Mouse (Mus musculus): ENCODE measurements around the gene St5.
A peak's percentile ranks its signal among the peaks of the same experiment; 100 is the strongest.

St5 gene

DNA sequence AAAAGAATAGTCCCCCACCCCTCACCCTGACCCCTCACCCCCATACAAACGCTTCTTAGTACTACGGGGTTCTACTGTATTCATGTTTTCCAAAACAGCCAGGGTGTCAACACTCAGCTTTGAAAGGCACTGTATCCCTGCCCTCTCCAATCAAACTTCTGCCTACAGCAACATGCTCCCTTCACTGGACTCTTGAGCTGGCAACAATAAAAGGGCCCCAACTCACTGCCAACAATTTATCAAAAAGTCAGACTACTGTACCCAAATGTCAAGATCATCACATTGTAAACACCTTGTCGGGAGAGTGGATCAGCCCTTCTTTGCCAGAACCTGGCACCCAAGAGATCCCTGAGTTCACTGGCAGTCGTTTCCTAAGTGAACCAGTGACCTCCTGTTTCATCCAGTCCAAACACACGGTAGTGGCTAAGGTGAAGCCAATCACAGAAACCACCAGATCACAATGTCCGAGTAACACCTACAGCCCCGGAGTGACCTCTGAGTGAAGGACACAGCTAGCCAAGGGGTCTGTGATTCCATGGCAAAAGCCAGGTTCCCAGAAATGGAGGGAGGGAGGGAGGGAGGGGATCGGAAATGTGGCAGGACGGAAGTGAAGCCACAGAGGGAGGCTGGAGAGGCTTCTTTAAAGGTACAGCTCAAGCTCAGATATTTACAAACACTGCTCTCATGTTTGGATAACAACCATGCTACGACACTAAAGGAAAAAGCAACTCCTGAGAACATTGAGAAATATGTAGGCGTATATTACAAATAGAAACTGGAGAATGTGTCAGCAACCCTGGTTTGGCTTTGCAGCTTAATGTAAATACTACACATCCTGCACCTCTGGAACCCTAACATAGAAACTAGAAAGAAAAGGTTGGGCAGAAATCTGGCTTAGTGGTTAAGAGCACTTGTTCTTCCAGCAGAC, 136.3 kb downstream of the St5 start:
- no peak for DNase-seq (ENCODE audit: low read depth, low spot score)

DNA sequence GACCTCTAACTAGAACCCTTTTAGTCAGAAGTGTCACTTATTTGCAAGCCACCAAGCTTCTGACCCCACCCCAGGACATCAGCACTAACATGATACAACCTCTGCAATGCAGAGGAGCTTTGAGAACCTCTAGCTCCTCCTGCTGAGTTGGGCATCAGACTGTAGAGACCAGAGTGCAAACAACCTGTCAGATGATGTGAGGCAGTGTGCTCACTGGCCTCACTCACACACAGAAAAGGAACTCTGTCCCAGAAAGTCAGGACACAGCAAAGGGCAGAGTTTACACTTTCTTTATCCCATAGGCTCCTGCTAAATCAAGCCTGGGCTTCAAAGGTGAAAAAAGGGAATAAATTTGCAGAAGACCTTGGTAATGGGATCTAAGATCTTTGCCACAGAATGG, 137.1 kb downstream of the St5 start:
- no peak for DNase-seq (ENCODE audit: low read depth, low spot score)

DNA sequence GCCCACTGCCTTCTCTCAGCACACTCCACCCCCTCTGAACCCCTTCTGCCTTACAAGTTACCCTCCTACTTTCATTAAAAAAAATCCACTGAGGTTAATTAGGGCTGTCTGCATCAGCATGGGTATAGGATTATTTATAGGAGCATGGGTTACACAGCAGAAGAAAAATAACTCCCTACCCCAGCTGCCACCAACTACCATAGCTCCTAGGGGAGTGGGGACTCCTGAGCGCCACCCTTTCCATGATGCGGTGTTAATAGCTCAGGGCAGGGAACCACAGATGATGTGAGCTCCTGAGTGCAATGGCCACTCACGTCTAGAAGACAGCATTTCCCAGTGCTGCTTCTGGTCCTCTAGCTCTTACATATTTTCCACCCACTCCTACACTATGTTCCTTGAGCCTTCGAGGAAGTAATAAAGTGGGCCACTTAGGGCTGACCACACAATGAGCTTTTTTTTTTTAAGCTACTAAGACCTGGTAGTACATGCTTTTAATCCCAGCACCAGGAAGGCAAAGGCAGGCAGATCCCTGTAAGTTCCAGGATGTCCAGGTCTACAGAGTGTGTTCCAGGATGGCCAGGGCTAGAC, 139.5 kb downstream of the St5 start:
- DNase-seq (ENCODE audit: low read depth, low spot score): no peak

DNA sequence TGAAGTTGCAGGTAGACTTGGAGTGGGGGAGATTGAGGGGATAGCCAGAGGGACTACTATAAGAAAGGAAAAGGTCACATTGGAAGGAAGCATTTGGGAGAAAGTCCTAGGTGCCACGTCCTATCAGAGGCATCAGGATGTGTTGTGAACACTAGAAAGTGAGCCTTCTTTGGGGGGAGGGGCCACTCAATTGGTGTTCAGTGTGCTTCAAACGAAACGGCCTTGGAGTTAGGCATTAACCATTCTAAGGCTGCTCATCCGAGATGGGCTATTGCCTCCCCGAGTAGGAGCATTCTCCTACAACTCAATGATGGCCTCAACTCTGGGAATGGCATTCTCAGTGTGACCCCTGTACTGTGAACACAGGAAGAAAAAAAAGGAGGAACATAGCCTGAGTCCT, 140.7 kb downstream of the St5 start:
- DNase-seq (ENCODE audit: low read depth, low spot score): no peak

DNA sequence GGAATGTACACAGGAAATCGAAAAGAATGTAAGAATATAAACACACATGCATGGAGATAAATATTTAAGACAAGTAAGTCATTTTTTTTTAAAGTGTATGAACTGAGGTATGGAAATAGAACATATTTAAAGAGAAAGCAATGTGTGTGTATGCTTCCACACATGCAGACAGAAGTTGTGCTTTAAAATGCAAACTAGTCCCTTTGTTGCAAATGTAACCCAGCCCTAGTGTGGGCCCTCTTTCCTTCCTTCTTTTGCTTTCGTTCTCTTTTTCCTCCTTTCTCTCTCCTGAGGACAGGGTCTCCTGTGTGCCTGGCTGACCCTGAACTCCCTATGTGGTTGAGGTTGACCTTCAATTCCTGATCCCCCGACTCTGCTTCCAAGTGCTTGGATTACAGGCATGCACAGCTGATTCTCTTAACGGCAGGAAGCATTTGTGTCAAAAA, 141.2 kb downstream of the St5 start:
- DNase-seq (ENCODE audit: low read depth, low spot score): no peak

DNA sequence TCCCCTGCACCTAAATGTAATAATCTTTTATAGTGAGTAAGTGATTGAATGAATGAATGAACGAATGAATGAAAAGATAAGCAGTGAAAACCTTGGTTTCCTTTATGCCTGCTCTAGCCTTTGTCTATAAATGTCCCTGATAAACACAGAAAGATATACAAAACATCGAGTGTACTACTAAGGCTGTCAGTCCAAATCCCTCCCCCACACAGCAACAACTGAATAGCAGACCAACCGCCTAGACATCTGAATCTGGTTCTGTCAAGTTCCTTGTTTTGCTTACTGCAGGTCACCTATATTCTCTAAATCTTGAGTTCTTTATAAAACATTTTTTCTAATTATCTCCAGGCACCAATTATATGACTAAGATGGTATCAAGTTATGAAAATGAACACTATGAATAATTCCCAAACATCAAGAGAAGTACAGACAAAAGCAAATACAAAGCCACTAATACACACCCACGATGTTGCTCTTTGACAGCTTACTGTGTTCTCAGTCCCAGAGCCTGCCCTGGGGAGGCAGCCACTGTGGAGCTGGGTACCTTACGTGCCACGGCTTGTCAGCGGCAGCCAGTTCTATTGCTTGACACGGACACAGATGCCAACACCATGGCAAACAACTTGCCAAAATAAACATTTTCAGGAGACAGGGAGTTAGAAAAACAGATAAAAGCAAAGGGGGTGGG, 141.8 kb downstream of the St5 start:
- DNase-seq (ENCODE audit: low read depth, low spot score): no peak

DNA sequence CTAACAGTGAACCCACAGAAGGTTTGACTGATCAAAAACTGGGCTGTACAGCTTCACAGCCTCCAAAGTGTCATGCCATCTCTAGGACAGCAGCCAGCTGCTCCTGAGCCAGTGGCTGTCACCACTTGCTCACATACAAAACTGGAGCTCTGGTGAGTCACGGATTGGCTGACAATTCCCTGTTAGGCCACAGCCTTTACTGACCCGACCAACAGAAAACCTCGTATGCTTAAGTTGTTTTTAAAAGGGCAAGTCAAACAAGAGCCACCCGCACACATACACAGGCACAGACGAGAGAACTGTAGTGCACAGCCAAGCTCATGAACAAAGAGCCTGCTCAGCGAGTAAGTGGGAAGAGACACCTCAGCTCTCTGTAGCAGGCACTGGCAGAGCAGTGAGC, 143.9 kb downstream of the St5 start:
- DNase-seq (ENCODE audit: low read depth, low spot score): peak; percentile 87

DNA sequence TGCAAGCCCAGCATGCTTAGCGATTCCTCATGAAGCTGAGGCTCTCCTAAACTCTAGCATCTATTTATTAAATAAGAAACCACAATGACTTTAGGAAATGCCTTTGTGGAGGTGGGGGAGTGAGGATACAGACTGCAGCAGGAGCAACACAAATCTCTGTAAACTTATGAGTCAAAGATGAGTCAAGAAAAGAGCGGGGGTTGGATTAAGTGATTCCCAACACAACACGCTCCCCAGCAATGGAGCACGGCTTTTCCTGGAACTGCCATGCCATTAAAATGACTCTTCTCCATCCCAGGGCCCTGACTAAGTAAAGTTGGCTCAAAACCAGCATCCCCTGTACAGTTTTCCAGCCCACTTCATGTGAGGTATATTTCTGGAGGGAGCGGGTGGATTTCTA, 156.7 kb downstream of the St5 start:
- peak; percentile 77 for DNase-seq (ENCODE audit: low read depth, low spot score)

DNA sequence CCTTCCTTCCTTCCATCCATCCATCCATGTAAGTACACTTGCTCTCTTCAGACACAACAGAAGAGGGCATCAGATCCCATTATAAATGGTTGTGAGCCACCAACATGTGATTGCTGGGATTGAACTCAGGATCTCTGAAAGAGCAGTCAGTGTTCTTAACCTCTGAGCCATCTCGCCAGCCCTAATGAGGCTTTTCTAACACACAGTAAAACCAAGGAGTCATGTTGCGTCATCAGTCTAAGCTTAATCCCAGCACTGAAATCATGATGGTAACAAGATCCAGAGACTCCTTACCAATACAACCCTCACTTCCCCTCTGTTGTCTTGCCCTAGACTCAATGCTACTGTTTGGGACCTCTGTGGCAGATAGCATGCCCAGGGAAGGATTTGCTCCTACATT, 157.2 kb downstream of the St5 start:
- DNase-seq (ENCODE audit: low read depth, low spot score): no peak

DNA sequence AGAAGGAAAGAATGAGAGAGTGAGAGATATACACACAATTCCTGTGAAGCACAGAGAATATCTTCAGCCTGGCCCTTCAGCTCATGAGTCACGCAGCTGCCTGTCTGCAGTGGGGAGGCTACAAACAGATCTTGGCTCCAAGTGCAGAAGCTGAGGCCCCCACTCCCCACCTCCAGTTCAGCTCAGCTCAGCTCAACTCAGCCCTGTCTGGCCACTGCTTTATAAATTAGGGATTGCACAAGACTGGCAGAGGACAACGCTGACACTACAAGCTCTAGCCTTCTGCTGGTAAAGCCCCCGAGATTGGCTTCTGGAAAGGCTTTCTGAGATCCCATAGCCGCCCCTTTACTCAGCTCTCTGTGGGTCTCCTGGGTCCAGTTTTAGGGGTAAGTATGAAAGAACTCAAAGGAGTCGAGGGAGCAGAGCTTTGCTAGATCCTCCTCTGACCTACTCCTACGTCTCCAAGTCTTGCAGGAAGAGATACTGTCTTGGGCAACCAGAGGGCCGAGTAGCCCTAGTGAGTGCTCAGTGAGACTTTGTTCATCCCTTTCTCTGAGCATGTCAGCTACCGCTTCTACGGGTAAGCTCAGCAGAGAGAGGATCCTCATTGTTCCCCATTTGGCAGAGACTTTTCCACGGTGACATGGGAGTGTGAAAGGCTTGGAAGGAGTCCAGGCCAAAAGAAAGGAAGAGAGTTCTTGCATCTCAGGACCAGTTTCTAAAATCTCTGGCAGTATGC, 158.0 kb downstream of the St5 start:
- DNase-seq (ENCODE audit: low read depth, low spot score): peak; percentile 62

DNA sequence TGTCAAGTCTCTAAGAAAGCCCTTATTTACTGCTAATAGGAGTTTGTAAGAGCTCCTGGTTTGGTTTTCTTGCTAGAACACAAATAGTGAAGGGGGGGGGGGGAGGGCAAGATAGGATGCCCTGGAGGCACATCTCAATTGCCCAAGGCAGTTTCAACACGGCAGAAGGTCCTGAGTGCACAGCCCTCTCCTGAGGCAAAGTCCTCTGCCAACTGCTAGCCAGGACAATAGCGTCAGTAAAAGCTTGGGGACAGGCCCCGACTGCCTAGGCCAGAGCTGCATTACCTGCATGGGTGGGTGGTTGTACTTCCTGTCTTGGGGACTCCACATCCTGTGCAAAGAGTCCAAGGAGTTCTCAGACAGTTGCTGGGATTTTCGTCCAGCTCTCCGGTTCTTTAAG, 158.6 kb downstream of the St5 start:
- DNase-seq (ENCODE audit: low read depth, low spot score): no peak

DNA sequence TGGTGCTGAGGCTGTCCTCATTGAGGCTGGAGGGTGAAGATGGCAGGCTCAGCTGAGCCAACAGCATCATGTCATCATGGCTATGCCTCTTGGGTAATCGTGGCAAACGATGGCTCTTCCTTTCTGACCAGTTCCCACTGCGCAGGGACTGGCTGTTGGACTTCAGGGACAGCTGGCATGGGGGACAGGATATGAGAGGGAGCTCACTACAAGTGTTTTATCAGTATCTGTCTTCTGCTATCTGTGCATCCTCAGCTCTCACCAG, 161.1 kb downstream of the St5 start:
- DNase-seq (ENCODE audit: low read depth, low spot score): no peak

DNA sequence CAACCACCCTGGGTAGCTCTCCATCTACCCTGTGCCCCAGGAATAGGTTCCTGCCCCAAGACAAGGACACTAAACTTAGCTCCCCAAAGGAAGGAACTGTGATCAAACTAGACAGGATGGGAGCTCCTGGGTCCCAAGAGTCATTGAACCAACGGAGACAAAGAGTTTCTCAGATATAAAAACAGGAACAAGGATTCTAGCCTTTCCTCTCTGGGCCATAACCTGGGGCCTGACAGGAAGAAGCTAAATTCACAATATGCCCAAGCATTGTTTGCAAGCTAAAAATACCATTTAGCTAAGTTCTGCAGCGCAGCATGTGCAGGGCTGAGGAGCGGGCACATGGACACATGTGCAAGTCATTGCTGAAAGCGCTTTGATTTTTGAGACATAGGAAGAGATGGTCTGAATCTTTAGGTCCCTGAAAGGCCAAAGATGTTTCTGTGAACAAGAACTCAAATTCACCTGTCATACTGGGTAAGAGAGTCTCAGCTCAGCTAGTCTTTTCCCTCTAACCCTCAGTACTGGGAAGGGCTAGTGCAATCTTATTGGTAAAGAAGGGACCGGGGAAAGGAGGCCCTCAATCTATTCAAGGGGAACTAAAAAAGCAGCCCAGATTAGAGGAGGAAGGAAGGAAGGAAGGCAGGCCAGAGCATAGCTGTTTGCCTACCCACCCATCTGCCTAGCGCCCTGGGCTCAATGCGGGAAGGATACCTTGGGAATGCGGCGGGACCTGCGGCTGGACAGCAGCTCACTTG, 161.6 kb downstream of the St5 start:
- DNase-seq (ENCODE audit: low read depth, low spot score): no peak

DNA sequence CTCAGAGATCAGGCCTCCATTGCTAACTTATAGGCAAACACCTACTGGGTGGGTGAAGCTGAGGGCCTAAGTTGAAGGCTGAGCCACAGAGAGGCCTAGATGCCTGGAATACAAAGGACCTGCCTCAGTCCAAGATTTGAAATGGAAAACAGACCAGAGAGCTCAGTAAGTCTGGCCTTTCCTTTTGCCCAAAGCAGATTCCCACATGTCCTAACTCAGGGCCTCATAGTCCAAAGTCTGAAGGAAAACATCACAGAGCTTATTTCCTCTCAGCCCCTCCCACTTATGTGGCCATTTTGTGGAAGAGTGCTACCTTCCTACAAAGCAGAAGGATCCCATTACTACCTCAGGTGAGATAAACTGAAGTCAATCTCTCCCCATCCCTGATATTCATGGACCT, 162.5 kb downstream of the St5 start:
- DNase-seq (ENCODE audit: low read depth, low spot score): no peak

DNA sequence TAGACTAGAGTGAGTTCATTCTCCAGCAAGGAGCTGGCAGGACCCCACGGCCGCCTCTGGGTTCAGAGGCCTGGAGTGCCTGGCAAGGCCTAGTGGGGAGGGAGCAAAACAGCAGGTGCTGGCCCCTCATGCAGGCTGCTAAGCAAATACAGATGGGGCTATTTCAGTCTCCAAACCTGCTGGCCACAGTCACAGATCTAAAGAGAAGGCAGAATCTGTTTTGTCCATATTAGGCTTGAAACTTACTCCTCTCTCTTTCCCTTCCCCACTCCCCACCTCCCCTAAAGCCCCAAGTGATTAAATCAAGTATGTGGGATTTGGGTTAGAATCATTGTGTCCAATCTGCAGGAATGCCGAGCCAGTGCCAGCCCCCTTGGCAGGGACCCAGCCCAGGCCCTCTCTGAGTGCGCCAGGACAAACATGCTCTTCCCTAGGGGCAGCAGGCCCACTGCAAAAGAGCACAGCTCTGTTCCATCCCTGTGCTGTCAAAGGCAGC, 166.9 kb downstream of the St5 start:
- peak; percentile 79 for DNase-seq (ENCODE audit: low read depth, low spot score)

DNA sequence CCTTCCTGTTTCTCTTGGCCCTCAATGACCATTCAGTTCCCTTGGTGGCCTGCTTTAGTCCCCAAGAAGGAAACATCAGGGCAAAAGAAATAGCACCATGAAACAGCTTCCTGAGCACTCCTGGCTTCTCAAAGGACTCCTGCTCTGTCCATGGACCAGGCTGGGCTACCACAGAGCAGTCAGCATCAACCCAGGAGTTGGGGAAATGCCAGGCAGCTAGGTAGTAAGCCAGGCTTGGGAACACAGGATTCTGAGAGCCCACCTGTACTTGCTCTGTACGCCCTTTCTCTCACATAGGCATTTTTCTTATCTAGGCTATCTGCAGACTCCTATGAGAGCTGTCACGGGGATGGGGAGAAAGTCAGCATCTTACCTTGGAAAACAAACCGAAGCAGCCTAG, 168.5 kb downstream of the St5 start:
- no peak for DNase-seq (ENCODE audit: low read depth, low spot score)

DNA sequence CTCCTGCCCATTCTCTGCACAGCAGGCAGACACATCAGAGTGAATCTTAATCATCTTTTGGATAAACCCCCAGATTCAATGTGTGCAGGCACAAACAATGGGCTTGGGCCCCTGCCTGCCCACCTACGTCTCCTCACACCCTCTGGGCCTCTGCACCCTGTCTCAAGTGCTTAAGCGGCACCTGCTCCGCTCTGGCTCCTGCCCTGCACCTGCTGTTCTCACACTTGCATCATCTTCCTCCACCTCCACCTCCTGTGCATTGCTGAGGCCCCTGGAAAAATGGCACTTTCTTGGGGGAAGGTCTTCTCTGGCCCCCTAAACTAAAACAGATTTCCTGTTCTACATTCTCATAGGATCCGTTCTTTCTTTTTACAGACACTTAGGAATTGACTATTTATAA, 169.5 kb downstream of the St5 start:
- peak; percentile 59 for DNase-seq (ENCODE audit: low read depth, low spot score)

DNA sequence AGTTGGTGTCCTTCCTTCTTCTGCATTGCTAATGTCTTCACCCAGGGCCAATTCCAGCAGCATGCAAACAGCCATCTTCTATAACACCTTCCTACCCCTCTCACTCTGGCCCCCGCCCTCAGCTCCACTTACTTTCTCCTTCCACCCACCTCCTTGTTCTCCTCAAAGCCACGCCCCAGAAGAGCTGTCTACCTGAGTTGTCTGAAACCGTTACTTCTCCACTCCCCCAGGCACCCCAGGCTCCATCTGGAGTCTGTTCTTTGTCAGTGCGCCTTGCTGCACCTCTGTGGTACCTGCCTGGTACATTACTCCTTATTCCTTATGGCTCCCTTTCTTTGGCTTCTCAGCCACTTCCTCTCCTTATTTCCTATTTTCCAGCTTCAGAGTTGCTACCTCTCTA, 170.3 kb downstream of the St5 start:
- DNase-seq (ENCODE audit: low read depth, low spot score): peak; percentile 55

DNA sequence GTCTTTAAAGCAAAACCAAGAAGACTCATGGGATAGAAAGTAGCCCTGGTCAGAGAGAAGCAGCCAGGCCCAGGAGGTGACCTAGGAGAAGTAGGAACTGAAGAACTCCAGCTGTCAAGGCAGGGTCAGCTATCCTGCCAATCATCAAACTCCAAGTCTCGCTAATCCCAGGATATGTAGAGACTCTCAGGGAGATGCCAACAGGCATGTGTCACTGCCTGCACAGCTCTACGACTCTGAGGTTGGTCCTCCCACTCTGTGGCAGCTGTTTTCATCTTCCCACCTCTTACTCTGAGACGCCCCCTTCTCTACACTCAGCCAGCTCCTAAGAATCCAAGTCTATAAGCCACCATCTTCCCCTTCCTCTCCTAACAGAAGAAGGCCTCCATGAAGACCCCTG, 170.7 kb downstream of the St5 start:
- peak; percentile 80 for DNase-seq (ENCODE audit: low read depth, low spot score)

DNA sequence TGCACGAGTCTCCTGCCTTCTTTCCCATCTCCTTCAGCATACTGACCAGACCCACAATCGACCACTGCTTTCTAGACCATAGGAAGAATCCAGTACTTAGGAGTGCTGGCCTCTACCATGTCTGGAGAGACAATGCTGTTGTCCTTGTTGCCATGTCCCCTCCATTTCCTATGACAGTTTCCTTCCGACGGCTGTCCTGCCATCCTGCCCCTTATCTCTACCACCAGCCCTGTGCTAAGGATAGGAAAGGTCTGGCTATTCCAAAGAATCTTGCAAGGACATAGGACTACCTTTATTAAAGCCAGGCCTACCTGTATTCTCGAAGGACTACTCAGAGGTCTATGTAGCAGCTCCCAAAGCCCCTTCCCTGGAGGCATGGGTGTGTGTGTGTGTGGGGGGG, 171.9 kb downstream of the St5 start:
- no peak for DNase-seq (ENCODE audit: low read depth, low spot score)

DNA sequence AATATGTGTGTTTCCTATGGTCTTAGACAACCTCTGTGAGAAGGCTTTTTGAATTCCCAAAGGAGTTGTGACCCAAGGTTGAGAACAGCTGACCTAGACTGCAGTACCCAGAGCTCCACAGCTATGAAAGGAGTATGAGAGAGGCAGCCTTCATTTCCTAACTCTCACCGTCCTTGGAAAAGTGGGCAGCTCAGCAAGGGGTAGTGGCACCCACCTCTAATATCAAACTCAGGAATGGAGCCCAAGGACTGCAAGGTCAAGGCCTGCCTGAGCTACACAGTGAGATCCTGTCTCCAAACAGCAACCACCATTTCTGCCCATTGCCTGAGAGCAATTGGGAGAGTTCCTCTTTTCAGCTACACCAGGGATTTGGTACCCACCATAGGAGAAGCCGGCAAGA, 173.7 kb downstream of the St5 start:
- no peak for DNase-seq (ENCODE audit: low read depth, low spot score)
